ENCODE assay signal across 21 mouse cellular contexts in genomic region chr11:119221812-119222510, GRCm38 (mm10). TPM values are rescaled to one million over a fixed set of nuclear protein-coding genes. Genes with fewer than 3 reads are reported as not detected.
DNase-seq lines count a peak whose midpoint lies in the region; ATAC-seq lines count a peak whose summit lies in the region.
"Had no signal": no experiment of that assay in that cellular context is flagged by ENCODE, and none has a peak within 500 bp of the region (broad histone marks: within the 10 kb centered on the region; RNA-seq: fewer than 3 reads in every experiment).

No protein-coding gene starts in this region.

- no peak for DNase-seq in forebrain, embryonic 10.5 days (ENCODE audit: extremely low spot score, low spot score)
- no peak for DNase-seq in midbrain, embryonic 10.5 days (ENCODE audit: low spot score)
- no peak for DNase-seq in spleen, postnatal 10 days (ENCODE audit: low spot score in 2 of 2)
- DNase-seq: adrenal gland, postnatal 25 days; forebrain, postnatal 0 days; lung, postnatal 10 days; retina, postnatal 1 day; right cerebral cortex, postnatal 4 days; thymus, postnatal 36 days had no signal

- no peak overlapping the region for H3K9ac ChIP-seq in forebrain, embryonic 15.5 days (replicated peaks)
- no peak overlapping the region for H3K9ac ChIP-seq in hindbrain, embryonic 16.5 days (ENCODE audit: low read depth, low read length)
- H3K9ac ChIP-seq in hindbrain, embryonic 12.5 days, result no peak overlapping the region
- H3K9ac ChIP-seq in midbrain, embryonic 15.5 days, result no peak overlapping the region
- no peak overlapping the region for H3K9ac ChIP-seq in limb, embryonic 12.5 days (replicated peaks)
- H3K9ac ChIP-seq: embryonic facial prominence, embryonic 12.5 days; forebrain, postnatal 0 days; heart, embryonic 13.5 days; liver, embryonic 15.5 days had no signal

- no peak overlapping the region for H3K4me2 ChIP-seq in forebrain, embryonic 15.5 days (replicated peaks)
- H3K4me2 ChIP-seq in hindbrain, embryonic 16.5 days (ENCODE audit: low read length), result no peak overlapping the region
- no peak overlapping the region for H3K4me2 ChIP-seq in hindbrain, embryonic 12.5 days (replicated peaks)
- no peak overlapping the region for H3K4me2 ChIP-seq in midbrain, embryonic 15.5 days
- H3K4me2 ChIP-seq in limb, embryonic 12.5 days, result no peak overlapping the region
- H3K4me2 ChIP-seq: embryonic facial prominence, embryonic 12.5 days; heart, embryonic 13.5 days; liver, embryonic 15.5 days had no signal

- no peak for ATAC-seq in forebrain, embryonic 15.5 days (replicated peaks)
- no peak for ATAC-seq in hindbrain, embryonic 16.5 days
- ATAC-seq in hindbrain, embryonic 12.5 days (ENCODE audit: low FRiP score), result no peak
- no peak for ATAC-seq in midbrain, embryonic 15.5 days (replicated peaks)
- ATAC-seq in limb, embryonic 12.5 days (ENCODE audit: insufficient number of reproducible peaks, insufficient read depth, low FRiP score, low TSS enrichment, low read depth), result no peak
- ATAC-seq: activated CD4-positive, CD25-positive, alpha-beta regulatory T cell, adult 4 months; forebrain, postnatal 0 days; intestine, embryonic 16.5 days; Patski had no signal

- H3K4me3 ChIP-seq in forebrain, embryonic 10.5 days, result no peak overlapping the region
- no peak overlapping the region for H3K4me3 ChIP-seq in forebrain, embryonic 15.5 days
- no peak overlapping the region for H3K4me3 ChIP-seq in hindbrain, embryonic 16.5 days (ENCODE audit: low read length)
- no peak overlapping the region for H3K4me3 ChIP-seq in hindbrain, embryonic 12.5 days
- H3K4me3 ChIP-seq in midbrain, embryonic 10.5 days, result no peak overlapping the region
- H3K4me3 ChIP-seq in midbrain, embryonic 15.5 days, result no peak overlapping the region
- no peak overlapping the region for H3K4me3 ChIP-seq in limb, embryonic 12.5 days (replicated peaks)
- H3K4me3 ChIP-seq: embryonic facial prominence, embryonic 12.5 days; heart, embryonic 13.5 days; liver, embryonic 15.5 days; myocyte had no signal

- H3K27ac ChIP-seq in forebrain, embryonic 10.5 days, result peak overlapping the region; percentile 0; the same call in 1 of the 2 replicates
- no peak overlapping the region for H3K27ac ChIP-seq in forebrain, embryonic 15.5 days (replicated peaks)
- H3K27ac ChIP-seq in hindbrain, embryonic 16.5 days (ENCODE audit: low read depth, low read length), result peak overlapping the region; percentile 12; the same call in 1 of the 2 replicates
- no peak overlapping the region for H3K27ac ChIP-seq in hindbrain, embryonic 12.5 days
- peak overlapping the region; percentile 52; the same call in 1 of the 2 replicates for H3K27ac ChIP-seq in midbrain, embryonic 10.5 days (replicated peaks)
- no peak overlapping the region for H3K27ac ChIP-seq in midbrain, embryonic 15.5 days
- H3K27ac ChIP-seq in limb, embryonic 12.5 days, result peak overlapping the region; percentile 53; the same call in 1 of the 2 replicates
- H3K27ac ChIP-seq: embryonic facial prominence, embryonic 12.5 days; heart, embryonic 13.5 days; liver, embryonic 15.5 days had no signal

- no peaks in the 10 kb centered on the region for H3K9me3 ChIP-seq in forebrain, embryonic 10.5 days
- no peaks in the 10 kb centered on the region for H3K9me3 ChIP-seq in forebrain, embryonic 15.5 days
- no peaks in the 10 kb centered on the region for H3K9me3 ChIP-seq in hindbrain, embryonic 16.5 days (ENCODE audit: control insufficient read depth, low read length)
- H3K9me3 ChIP-seq in hindbrain, embryonic 12.5 days (replicated peaks), result no peaks in the 10 kb centered on the region
- no peaks in the 10 kb centered on the region for H3K9me3 ChIP-seq in midbrain, embryonic 10.5 days (replicated peaks)
- no peaks in the 10 kb centered on the region for H3K9me3 ChIP-seq in midbrain, embryonic 15.5 days
- H3K9me3 ChIP-seq in limb, embryonic 12.5 days, result no peaks in the 10 kb centered on the region
- H3K9me3 ChIP-seq: embryonic facial prominence, embryonic 12.5 days; heart, embryonic 13.5 days; liver, embryonic 15.5 days had no signal

- peaks cover 84% of the 10 kb centered on the region for H3K4me1 ChIP-seq in forebrain, embryonic 10.5 days
- peaks cover 80% of the 10 kb centered on the region for H3K4me1 ChIP-seq in forebrain, embryonic 15.5 days
- peaks cover 61% of the 10 kb centered on the region for H3K4me1 ChIP-seq in hindbrain, embryonic 16.5 days (ENCODE audit: control insufficient read depth, insufficient read depth, low read depth, low read length)
- H3K4me1 ChIP-seq in hindbrain, embryonic 12.5 days, result peaks cover 76% of the 10 kb centered on the region
- H3K4me1 ChIP-seq in midbrain, embryonic 10.5 days, result peaks cover 86% of the 10 kb centered on the region
- H3K4me1 ChIP-seq in midbrain, embryonic 15.5 days, result peaks cover 62% of the 10 kb centered on the region
- H3K4me1 ChIP-seq in limb, embryonic 12.5 days (replicated peaks), result peaks cover 68% of the 10 kb centered on the region
- H3K4me1 ChIP-seq: liver, embryonic 15.5 days had no signal

- H3K36me3 ChIP-seq in forebrain, embryonic 10.5 days (replicated peaks), result peaks cover 54% of the 10 kb centered on the region
- H3K36me3 ChIP-seq in forebrain, embryonic 15.5 days, result no peaks in the 10 kb centered on the region
- no peaks in the 10 kb centered on the region for H3K36me3 ChIP-seq in hindbrain, embryonic 16.5 days (ENCODE audit: control insufficient read depth, insufficient read depth, low read length)
- H3K36me3 ChIP-seq in hindbrain, embryonic 12.5 days, result 0 out of 2 replicates have a peak, but pooled peaks cover 5% of the 10 kb centered on the region
- peaks cover 49% of the 10 kb centered on the region for H3K36me3 ChIP-seq in midbrain, embryonic 10.5 days
- H3K36me3 ChIP-seq in midbrain, embryonic 15.5 days (replicated peaks), result no peaks in the 10 kb centered on the region
- H3K36me3 ChIP-seq in limb, embryonic 12.5 days, result peaks cover 14% of the 10 kb centered on the region
- H3K36me3 ChIP-seq: heart, embryonic 13.5 days; liver, embryonic 15.5 days had no signal

- WGBS in forebrain, embryonic 10.5 days, result 56% methylated on average over 10 of the region's 11 CpGs
- WGBS in forebrain, embryonic 15.5 days, result 53% methylated on average over 10 of the region's 11 CpGs
- WGBS in hindbrain, embryonic 16.5 days, result 32% methylated on average over 10 of the region's 11 CpGs
- WGBS in hindbrain, embryonic 12.5 days, result 27% methylated on average over 10 of the region's 11 CpGs
- 35% methylated on average over 10 of the region's 11 CpGs for WGBS in midbrain, embryonic 10.5 days
- WGBS in midbrain, embryonic 15.5 days, result 32% methylated on average over 10 of the region's 11 CpGs
- WGBS in limb, embryonic 12.5 days, result 33% methylated on average over 9 of the region's 11 CpGs

- no peaks in the 10 kb centered on the region for H3K27me3 ChIP-seq in forebrain, embryonic 10.5 days (ENCODE audit: poor library complexity, severe bottlenecking)
- H3K27me3 ChIP-seq in forebrain, embryonic 15.5 days, result no peaks in the 10 kb centered on the region
- H3K27me3 ChIP-seq in hindbrain, embryonic 16.5 days (replicated peaks; ENCODE audit: control insufficient read depth, insufficient read depth, low read length), result no peaks in the 10 kb centered on the region
- H3K27me3 ChIP-seq in hindbrain, embryonic 12.5 days, result no peaks in the 10 kb centered on the region
- 0 out of 2 replicates have a peak, but pooled peaks cover 4% of the 10 kb centered on the region for H3K27me3 ChIP-seq in midbrain, embryonic 10.5 days (ENCODE audit: low read depth, poor library complexity, severe bottlenecking)
- no peaks in the 10 kb centered on the region for H3K27me3 ChIP-seq in midbrain, embryonic 15.5 days (replicated peaks)
- H3K27me3 ChIP-seq in limb, embryonic 12.5 days, result no peaks in the 10 kb centered on the region
- H3K27me3 ChIP-seq: embryonic facial prominence, embryonic 12.5 days; heart, embryonic 13.5 days; Patski had no signal

RNA-seq across cellular contexts. Expression of gene Tbc1d16, which starts 6.3 kb away (rescaled TPM):
- polyA plus RNA-seq in forebrain, embryonic 10.5 days (2016; fragmentation: Nextera tagmentation; extraction: Ambion mirVana), result 22.5 and 22.7 TPM in 2 replicates
- 52.4 and 54.6 TPM in 2 replicates for polyA plus RNA-seq in forebrain, embryonic 15.5 days (2015; fragmentation: Nextera tagmentation; extraction: Ambion mirVana)
- 47.9 and 54.9 TPM in 2 replicates for polyA plus RNA-seq in hindbrain, embryonic 16.5 days (2015; fragmentation: Nextera tagmentation; extraction: Ambion mirVana)
- polyA plus RNA-seq in hindbrain, embryonic 12.5 days (2016; fragmentation: Nextera tagmentation; extraction: Ambion mirVana), result 34.7 and 36.7 TPM in 2 replicates
- polyA plus RNA-seq in midbrain, embryonic 10.5 days (2016; fragmentation: Nextera tagmentation; extraction: Ambion mirVana), result 27.0 and 29.6 TPM in 2 replicates
- 66.8 and 67.2 TPM in 2 replicates for polyA plus RNA-seq in midbrain, embryonic 15.5 days (2015; fragmentation: Nextera tagmentation; extraction: Ambion mirVana)
- 17.4 and 22.2 TPM in 2 replicates for polyA plus RNA-seq in limb, embryonic 12.5 days (2016; fragmentation: Nextera tagmentation; extraction: Ambion mirVana)

RNA-seq across cellular contexts. Expression of gene Ccdc40, which starts 6.4 kb away (rescaled TPM):
- polyA plus RNA-seq in forebrain, embryonic 10.5 days (2016; fragmentation: Nextera tagmentation; extraction: Ambion mirVana), result 23.1 and 23.6 TPM in 2 replicates
- polyA plus RNA-seq in forebrain, embryonic 15.5 days (2015; fragmentation: Nextera tagmentation; extraction: Ambion mirVana), result 12.9 and 13.7 TPM in 2 replicates
- polyA plus RNA-seq in hindbrain, embryonic 16.5 days (2015; fragmentation: Nextera tagmentation; extraction: Ambion mirVana), result 16.5 and 17.2 TPM in 2 replicates
- 19.1 and 20.5 TPM in 2 replicates for polyA plus RNA-seq in hindbrain, embryonic 12.5 days (2016; fragmentation: Nextera tagmentation; extraction: Ambion mirVana)
- 20.6 and 21.8 TPM in 2 replicates for polyA plus RNA-seq in midbrain, embryonic 10.5 days (2016; fragmentation: Nextera tagmentation; extraction: Ambion mirVana)
- 19.3 and 21.5 TPM in 2 replicates for polyA plus RNA-seq in midbrain, embryonic 15.5 days (2015; fragmentation: Nextera tagmentation; extraction: Ambion mirVana)
- 8.7 and 8.8 TPM in 2 replicates for polyA plus RNA-seq in limb, embryonic 12.5 days (2016; fragmentation: Nextera tagmentation; extraction: Ambion mirVana)

RNA-seq across cellular contexts. Expression of gene Gaa, which starts 45.7 kb away (rescaled TPM):
- 27.5 and 28.4 TPM in 2 replicates for polyA plus RNA-seq in forebrain, embryonic 10.5 days (2016; fragmentation: Nextera tagmentation; extraction: Ambion mirVana)
- 43.9 and 49.8 TPM in 2 replicates for polyA plus RNA-seq in forebrain, embryonic 15.5 days (2015; fragmentation: Nextera tagmentation; extraction: Ambion mirVana)
- 121 and 131 TPM in 2 replicates for polyA plus RNA-seq in hindbrain, embryonic 16.5 days (2015; fragmentation: Nextera tagmentation; extraction: Ambion mirVana)
- polyA plus RNA-seq in hindbrain, embryonic 12.5 days (2016; fragmentation: Nextera tagmentation; extraction: Ambion mirVana), result 49.3 and 52.4 TPM in 2 replicates
- 32.0 and 33.6 TPM in 2 replicates for polyA plus RNA-seq in midbrain, embryonic 10.5 days (2016; fragmentation: Nextera tagmentation; extraction: Ambion mirVana)
- polyA plus RNA-seq in midbrain, embryonic 15.5 days (2015; fragmentation: Nextera tagmentation; extraction: Ambion mirVana), result 93.9 and 95.3 TPM in 2 replicates
- polyA plus RNA-seq in limb, embryonic 12.5 days (2016; fragmentation: Nextera tagmentation; extraction: Ambion mirVana), result 39.4 and 43.4 TPM in 2 replicates

Comparison
In these comparisons a context has a peak if more than half of its experiments do, and no peak if none do; other contexts are left out.
1. H3K27ac ChIP-seq: peak in forebrain, embryonic 10.5 days (single experiment), hindbrain, embryonic 16.5 days (single experiment), midbrain, embryonic 10.5 days (single experiment) and limb, embryonic 12.5 days (single experiment); none in forebrain, embryonic 15.5 days (single experiment), hindbrain, embryonic 12.5 days (single experiment) and midbrain, embryonic 15.5 days (single experiment).